Mouse (Mus musculus): Measurements from ENCODE around the gene Impad1.

DNA sequence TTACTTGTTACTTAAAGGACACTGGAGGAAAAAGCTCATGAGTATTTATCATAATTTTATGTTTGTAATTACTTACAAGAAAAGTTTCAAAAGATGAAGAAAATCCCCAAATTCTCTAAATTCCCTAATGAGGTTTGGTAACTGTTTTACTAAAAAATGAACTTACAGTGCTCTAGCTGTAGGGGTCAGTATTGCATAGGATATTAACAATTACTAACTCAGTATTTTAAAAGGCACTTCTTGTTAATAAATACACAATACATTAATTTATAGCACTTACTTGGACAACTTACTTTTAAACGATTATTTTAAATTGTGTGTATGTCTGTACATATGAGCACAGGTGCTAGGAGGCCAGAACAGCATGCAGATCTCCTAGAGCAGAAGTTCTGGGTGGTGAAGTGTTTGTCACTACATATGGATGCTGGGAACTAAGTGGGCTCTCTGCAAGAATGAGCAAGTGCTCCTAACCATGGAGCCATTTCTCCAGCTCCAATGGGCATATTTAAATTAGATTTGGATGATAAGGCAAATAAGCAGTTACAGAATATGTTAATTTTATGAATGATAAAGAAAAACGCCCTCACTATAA is 21.5 kb downstream of the Impad1 start:
- TF ChIP-seq POLR2A (IDR thresholded peaks at IDR 0.05; ENCODE audit: insufficient read length, low read depth): no peak
- no peak for TF ChIP-seq MAX (IDR thresholded peaks at IDR 0.05; ENCODE audit: low read depth)
- no peak for TF ChIP-seq CEBPB (IDR thresholded peaks at IDR 0.05; ENCODE audit: insufficient read depth, poor library complexity, severe bottlenecking)
- no peak for TF ChIP-seq USF1 (IDR thresholded peaks at IDR 0.05; ENCODE audit: low read depth)
- TF ChIP-seq POLR2AphosphoS2 (IDR thresholded peaks at IDR 0.05; ENCODE audit: insufficient read length, low read depth): no peak
- no peak for TF ChIP-seq E2F4 (IDR thresholded peaks at IDR 0.05; ENCODE audit: insufficient read depth)
- no peak for TF ChIP-seq TCF12 (IDR thresholded peaks at IDR 0.05; ENCODE audit: insufficient read depth, poor library complexity, severe bottlenecking)

Data from myocyte (in vitro differentiated cells).